Mouse (Mus musculus) embryonic facial prominence, embryonic 12.5 days (tissue): Measurements from ENCODE around the gene Ak6. TPM values are rescaled to one million over a fixed set of nuclear protein-coding genes. Genes with fewer than 3 reads are reported as not detected.

Experiments used
- polyA plus RNA-seq: library from polyadenylated mRNA; unstranded; fragments of >200 nt; fragmentation: Nextera tagmentation; extraction: Ambion mirVana; gene quantifications from 2 replicates; pipeline ENCODE4 v1.2.1, GENCODE M21; 2016

The Ak6 gene
- polyA plus RNA-seq, 1 experiment from 2014 or later = 284 TPM

Other genes starting within 250 kb of the Ak6 start
- not detected in 2 replicates for gene Naip1, start 198.1 kb upstream of the Ak6 start, polyA plus RNA-seq
- 85.4 and 86.9 TPM in 2 replicates for gene Gtf2h2, start 158.4 kb upstream of the Ak6 start, polyA plus RNA-seq
- 5.8 and 7.5 TPM in 2 replicates for gene Ocln, start 98.3 kb upstream of the Ak6 start, polyA plus RNA-seq
- 4.6 and 4.8 TPM in 2 replicates for gene Marveld2, start 34.0 kb upstream of the Ak6 start, polyA plus RNA-seq
- 26.6 and 27.7 TPM in 2 replicates for gene Rad17, start 72 bp downstream of the Ak6 start, polyA plus RNA-seq
- gene Taf9, start 600 bp downstream of the Ak6 start, polyA plus RNA-seq = 17.3 and 19.7 TPM in 2 replicates
- 4.9 and 6.3 TPM in 2 replicates for gene Ccdc125, start 18.7 kb downstream of the Ak6 start, polyA plus RNA-seq
- 97.7 and 101 TPM in 2 replicates for gene Cdk7, start 80.0 kb downstream of the Ak6 start, polyA plus RNA-seq
- gene Mrps36, start 93.7 kb downstream of the Ak6 start, polyA plus RNA-seq = 121 and 124 TPM in 2 replicates
- gene Cenph, start 124.9 kb downstream of the Ak6 start, polyA plus RNA-seq = 44.3 and 50.3 TPM in 2 replicates
- gene Ccnb1, start 135.6 kb downstream of the Ak6 start, polyA plus RNA-seq = 253 and 272 TPM in 2 replicates
- 52.6 and 55.8 TPM in 2 replicates for gene Slc30a5, start 182.4 kb downstream of the Ak6 start, polyA plus RNA-seq